Mouse (Mus musculus) duodenum, adult 2 months (tissue): Measurements from ENCODE around the gene Ntng2. TPM values are rescaled to one million over a fixed set of nuclear protein-coding genes. Genes with fewer than 3 reads are reported as not detected.

Source experiments
- polyA plus RNA-seq: library from polyadenylated mRNA; depleted of rRNA; stranded (reverse); fragments of >200 nt; gene quantifications from 2 replicates; pipeline ENCODE4 v1.2.3, GENCODE M21; 2012; ENCODE audit warnings: low replicate concordance; rRNA removed

Ntng2 gene
- 15.7 and 31.1 TPM in 2 replicates for polyA plus RNA-seq

DNA sequence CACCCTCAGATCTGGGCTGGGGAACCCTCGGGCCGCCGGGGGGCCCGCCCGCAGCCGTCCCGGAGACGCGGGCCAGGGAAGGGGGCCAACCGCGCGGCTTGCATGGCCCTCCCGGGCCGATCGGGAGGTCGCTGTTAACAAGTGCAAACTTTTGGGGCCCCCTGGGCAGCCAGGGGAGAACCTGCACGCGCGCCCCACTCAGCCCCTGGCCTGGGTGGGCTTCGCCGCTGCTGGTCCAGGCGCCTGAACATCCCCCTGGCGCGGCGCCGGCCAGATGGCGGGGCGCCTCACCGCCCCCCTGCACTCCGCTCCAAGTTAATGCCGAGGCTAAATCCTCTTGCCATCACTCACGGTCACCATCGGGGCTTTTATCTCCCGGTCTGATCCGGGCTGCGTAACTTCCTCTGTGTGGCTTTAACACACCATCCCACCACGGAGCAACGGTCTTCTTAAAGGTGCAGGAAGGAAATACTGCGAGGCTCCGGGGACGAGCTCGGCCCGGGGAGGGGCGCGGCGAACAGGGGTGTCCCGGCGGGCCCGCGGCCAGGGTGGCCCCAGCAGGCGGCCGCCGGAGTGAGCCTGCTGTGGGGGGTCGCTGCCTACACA is at the start of gene Ntng2:
Ntng2 (minus strand) TSS at position 407 of the 606 bp plus-strand sequence.

Other genes with a start within 250 kb of the Ntng2 start
- gene Cfap77, start 197.9 kb downstream of the Ntng2 start, polyA plus RNA-seq, result 0.12 and 0.25 TPM in 2 replicates
- gene Ttf1, start 192.7 kb downstream of the Ntng2 start, polyA plus RNA-seq, result 1.9 and 3.0 TPM in 2 replicates
- 0.78 and 1.4 TPM in 2 replicates for gene Setx, start 128.8 kb downstream of the Ntng2 start, polyA plus RNA-seq
- 51.0 and 52.5 TPM in 2 replicates for gene Med27, start 93.8 kb upstream of the Ntng2 start, polyA plus RNA-seq